Mouse (Mus musculus) midbrain, embryonic 15.5 days (tissue): ENCODE data around the gene Nadsyn1. TPM values are rescaled to one million over a fixed set of nuclear protein-coding genes. Genes with fewer than 3 reads are reported as not detected.

Source experiments
- ATAC-seq: fragments of 200-750 bp; cut with Nextera tagmentation; replicated peaks from 2 replicates; pipeline ENCODE4 v1.8.0; 2017; ENCODE audit warnings: moderate TSS enrichment
- H3K27ac ChIP-seq: fragments of 300-500 bp; sonication (generic); 2 replicates; pipeline ENCODE4 v1.5.1; 2015; ENCODE audit warnings: mild to moderate bottlenecking, inconsistent platforms
- H3K27me3 ChIP-seq: fragments of 300-500 bp; sonication (generic); replicated peaks from 2 replicates; pipeline ENCODE4 v1.6.1; 2015; ENCODE audit warnings: inconsistent platforms
- H3K36me3 ChIP-seq: fragments of 300-500 bp; sonication (generic); replicated peaks from 2 replicates; pipeline ENCODE4 v1.6.1; 2015; ENCODE audit warnings: inconsistent platforms
- H3K4me1 ChIP-seq: fragments of 300-500 bp; sonication (generic); 2 replicates; pipeline ENCODE4 v1.6.1; 2015; ENCODE audit warnings: inconsistent platforms
- H3K4me2 ChIP-seq: fragments of 300-500 bp; sonication (generic); 2 replicates; pipeline ENCODE4 v1.6.1; 2015; ENCODE audit warnings: inconsistent platforms, mild to moderate bottlenecking, moderate library complexity
- H3K4me3 ChIP-seq: fragments of 300-500 bp; sonication (generic); 2 replicates; pipeline ENCODE4 v1.5.1; 2015; ENCODE audit warnings: mild to moderate bottlenecking, inconsistent platforms
- H3K9ac ChIP-seq: fragments of 300-500 bp; sonication (generic); 2 replicates; pipeline ENCODE4 v1.6.1; 2015; ENCODE audit warnings: mild to moderate bottlenecking, inconsistent platforms
- H3K9me3 ChIP-seq: fragments of 300-500 bp; sonication (generic); 2 replicates; pipeline ENCODE4 v1.6.1; 2016; ENCODE audit warnings: inconsistent platforms
- WGBS: fragments of 180-500 bp; shearing (Covaris S2); methylation state at CpG from one replicate; pipeline ENCODE4 v1.1.7; 2015; ENCODE audit warnings: mixed read lengths; 5-methylcytosine and 5-hydroxymethylcytosine counted together
- polyA plus RNA-seq: library from polyadenylated mRNA; unstranded; fragments of >200 nt; fragmentation: Nextera tagmentation; extraction: Ambion mirVana; gene quantifications from 2 replicates; pipeline ENCODE4 v1.2.1, GENCODE M21; 2015

The Nadsyn1 gene
- polyA plus RNA-seq, 1 experiment from 2014 or later: 7.1 TPM

GRCm38 (mm10) chr7:143798783-143799182 lies 23.9 kb downstream of the Nadsyn1 start:
- H3K4me1 ChIP-seq: no peaks in the 10 kb centered on the region
- 91% methylated on average over 4 of the region's 4 CpGs for WGBS

GRCm38 (mm10) chr7:143793121-143793520 lies 29.5 kb downstream of the Nadsyn1 start:
- Histone ChIP-seq H3K36me3 (peaks cover 22% of the 10 kb centered on the region; the same call in 1 of the 2 replicates), H3K9me3 (no peaks in the 10 kb centered on the region), H3K4me3 (no peak overlapping the region), H3K4me1 (no peaks in the 10 kb centered on the region), H3K27me3 (no peaks in the 10 kb centered on the region), H3K4me2 (no peak overlapping the region), H3K27ac (no peak overlapping the region), H3K9ac (no peak overlapping the region)
- no peak for ATAC-seq
- 52% methylated on average over 4 of the region's 4 CpGs for WGBS

More at GRCm38 (mm10) chr7:143798783-143799182, 23.9 kb downstream of the Nadsyn1 start:
- ATAC-seq: no peak
- peaks cover 26% of the 10 kb centered on the region; the same call in 1 of the 2 replicates for H3K36me3 ChIP-seq
- no peak overlapping the region for H3K27ac ChIP-seq
- no peaks in the 10 kb centered on the region for H3K27me3 ChIP-seq
- no peak overlapping the region for H3K4me3 ChIP-seq
- H3K4me2 ChIP-seq: no peak overlapping the region
- no peaks in the 10 kb centered on the region for H3K9me3 ChIP-seq
- no peak overlapping the region for H3K9ac ChIP-seq

- H3K4me2 ChIP-seq: no peak overlapping the region
- ATAC-seq: no peak
- no peaks in the 10 kb centered on the region for H3K4me1 ChIP-seq
- H3K36me3 ChIP-seq: 0 out of 2 replicates have a peak, but pooled peaks cover 16% of the 10 kb centered on the region
- no peak overlapping the region for H3K4me3 ChIP-seq
- H3K27me3 ChIP-seq: no peaks in the 10 kb centered on the region
- 81% methylated on average over 6 of the region's 6 CpGs for WGBS
- H3K9me3 ChIP-seq: no peaks in the 10 kb centered on the region
- H3K27ac ChIP-seq: no peak overlapping the region
- H3K9ac ChIP-seq: no peak overlapping the region
Observed at GRCm38 (mm10) chr7:143792336-143792985, 30.2 kb downstream of the Nadsyn1 start.

- no peaks in the 10 kb centered on the region for H3K9me3 ChIP-seq
- ATAC-seq: peak; percentile 90
- 4% methylated on average over 21 of the region's 21 CpGs for WGBS
Observed at GRCm38 (mm10) chr7:143783996-143784829, 38.4 kb downstream of the Nadsyn1 start, which contains the start of gene Mrgpre. Mrgpre (minus strand) TSS chr7:143784500.

GRCm38 (mm10) chr7:143783378-143783995 lies 39.2 kb downstream of the Nadsyn1 start:
- H3K27me3 ChIP-seq: no peaks in the 10 kb centered on the region
- WGBS: 16% methylated on average over 6 of the region's 6 CpGs
- peak overlapping the region; percentile 72 for H3K4me2 ChIP-seq
- peaks cover 19% of the 10 kb centered on the region for H3K4me1 ChIP-seq
- ATAC-seq: peak; percentile 69
- peak overlapping the region; percentile 54 for H3K4me3 ChIP-seq
- no peaks in the 10 kb centered on the region for H3K36me3 ChIP-seq
- H3K27ac ChIP-seq: peak overlapping the region; percentile 74
- H3K9me3 ChIP-seq: no peaks in the 10 kb centered on the region
- H3K9ac ChIP-seq: peak overlapping the region; percentile 53

More at GRCm38 (mm10) chr7:143783996-143784829, 38.4 kb downstream of the Nadsyn1 start, which contains the start of gene Mrgpre:
- Histone ChIP-seq H3K9ac (peak within 1 kb of the TSS; percentile 53), H3K36me3 (no peaks in the 10 kb centered on the region), H3K27ac (peak within 1 kb of the TSS; percentile 74), H3K4me3 (peak within 1 kb of the TSS; percentile 54), H3K27me3 (no peaks in the 10 kb centered on the region), H3K4me1 (peaks cover 19% of the 10 kb centered on the region), H3K4me2 (peak within 1 kb of the TSS; percentile 72)

GRCm38 (mm10) chr7:143777375-143777774 lies 45.3 kb downstream of the Nadsyn1 start:
- no peak overlapping the region for H3K9ac ChIP-seq
- no peaks in the 10 kb centered on the region for H3K27me3 ChIP-seq
- ATAC-seq: no peak
- H3K4me1 ChIP-seq: no peaks in the 10 kb centered on the region
- H3K4me3 ChIP-seq: no peak overlapping the region
- no peaks in the 10 kb centered on the region for H3K9me3 ChIP-seq
- no peak overlapping the region for H3K27ac ChIP-seq
- WGBS: 71% methylated on average over 2 of the region's 2 CpGs
- H3K4me2 ChIP-seq: no peak overlapping the region
- no peaks in the 10 kb centered on the region for H3K36me3 ChIP-seq

GRCm38 (mm10) chr7:143776137-143776536 lies 46.5 kb downstream of the Nadsyn1 start:
- Histone ChIP-seq H3K27me3 (no peaks in the 10 kb centered on the region), H3K27ac (no peak overlapping the region), H3K36me3 (no peaks in the 10 kb centered on the region), H3K4me2 (no peak overlapping the region), H3K4me3 (no peak overlapping the region), H3K4me1 (no peaks in the 10 kb centered on the region), H3K9ac (no peak overlapping the region), H3K9me3 (no peaks in the 10 kb centered on the region)
- no peak for ATAC-seq
- WGBS: 34% methylated on average over 3 of the region's 3 CpGs

GRCm38 (mm10) chr7:143769461-143769860 lies 53.2 kb downstream of the Nadsyn1 start:
- Histone ChIP-seq H3K9me3 (no peaks in the 10 kb centered on the region), H3K4me1 (no peaks in the 10 kb centered on the region; the same call in 1 of the 2 replicates), H3K27me3 (peaks cover 11% of the 10 kb centered on the region; the same call in 1 of the 2 replicates), H3K9ac (no peak overlapping the region), H3K4me3 (no peak overlapping the region), H3K36me3 (no peaks in the 10 kb centered on the region), H3K27ac (no peak overlapping the region), H3K4me2 (no peak overlapping the region)
- no peak for ATAC-seq
- 59% methylated on average over 1 of the region's 1 CpGs for WGBS

GRCm38 (mm10) chr7:143768267-143768666 lies 54.4 kb downstream of the Nadsyn1 start:
- H3K4me1 ChIP-seq: no peaks in the 10 kb centered on the region; the same call in 1 of the 2 replicates
- WGBS: 79% methylated on average over 6 of the region's 6 CpGs
- H3K27ac ChIP-seq: no peak overlapping the region
- H3K4me3 ChIP-seq: no peak overlapping the region
- H3K9ac ChIP-seq: no peak overlapping the region
- no peaks in the 10 kb centered on the region for H3K9me3 ChIP-seq
- no peak for ATAC-seq
- no peaks in the 10 kb centered on the region for H3K36me3 ChIP-seq
- no peak overlapping the region for H3K4me2 ChIP-seq
- peaks cover 11% of the 10 kb centered on the region; the same call in 1 of the 2 replicates for H3K27me3 ChIP-seq

GRCm38 (mm10) chr7:143766893-143767292 lies 55.8 kb downstream of the Nadsyn1 start, which contains the start of gene Mrgprg:
Mrgprg (minus strand) TSS chr7:143766993.
- no peak for ATAC-seq
- H3K9ac ChIP-seq: no peak within 1 kb of the TSS
- peaks cover 11% of the 10 kb centered on the region; the same call in 1 of the 2 replicates for H3K27me3 ChIP-seq
- no peak within 1 kb of the TSS for H3K27ac ChIP-seq
- H3K9me3 ChIP-seq: no peaks in the 10 kb centered on the region
- no peaks in the 10 kb centered on the region for H3K36me3 ChIP-seq
- H3K4me2 ChIP-seq: no peak within 1 kb of the TSS
- 41% methylated on average over 6 of the region's 6 CpGs for WGBS
- H3K4me1 ChIP-seq: no peaks in the 10 kb centered on the region; the same call in 1 of the 2 replicates
- no peak within 1 kb of the TSS for H3K4me3 ChIP-seq

GRCm38 (mm10) chr7:143764876-143765530 lies 57.6 kb downstream of the Nadsyn1 start:
- Histone ChIP-seq H3K9ac (no peak overlapping the region), H3K27ac (no peak overlapping the region), H3K4me2 (no peak overlapping the region), H3K36me3 (no peaks in the 10 kb centered on the region), H3K27me3 (peaks cover 11% of the 10 kb centered on the region; the same call in 1 of the 2 replicates), H3K9me3 (no peaks in the 10 kb centered on the region), H3K4me3 (no peak overlapping the region), H3K4me1 (no peaks in the 10 kb centered on the region; the same call in 1 of the 2 replicates)
- WGBS: 72% methylated on average over 19 of the region's 19 CpGs
- ATAC-seq: no peak
